Mouse (Mus musculus) thymus, adult 2 months (tissue): ENCODE data around the gene Slc50a1.

ENCODE experiments used
- CTCF ChIP-seq: fragments of 200-500 bp; IDR thresholded peaks from 2 replicates; pipeline ENCODE4 v1.5.1; 2012; ENCODE audit warnings: mild to moderate bottlenecking, control low read depth, low read length, moderate library complexity, borderline replicate concordance; ENCODE audit not compliant: control insufficient read depth, poor library complexity, insufficient read depth; ENCODE audit errors: extremely low read depth
- POLR2A ChIP-seq: fragments of 200-500 bp; IDR thresholded peaks from 2 replicates; pipeline ENCODE4 v1.6.1; 2012; ENCODE audit warnings: mild to moderate bottlenecking, low read length, control low read depth, moderate library complexity; ENCODE audit not compliant: control insufficient read depth, poor library complexity, insufficient read depth; ENCODE audit errors: extremely low read depth

GRCm38 (mm10) chr3:89270891-89271290 is 521 bp upstream of the Slc50a1 start:
- TF ChIP-seq POLR2A (no peak), CTCF (no peak)
